Mouse (Mus musculus): ENCODE results near the gene Capn7.

Capn7 gene

DNA sequence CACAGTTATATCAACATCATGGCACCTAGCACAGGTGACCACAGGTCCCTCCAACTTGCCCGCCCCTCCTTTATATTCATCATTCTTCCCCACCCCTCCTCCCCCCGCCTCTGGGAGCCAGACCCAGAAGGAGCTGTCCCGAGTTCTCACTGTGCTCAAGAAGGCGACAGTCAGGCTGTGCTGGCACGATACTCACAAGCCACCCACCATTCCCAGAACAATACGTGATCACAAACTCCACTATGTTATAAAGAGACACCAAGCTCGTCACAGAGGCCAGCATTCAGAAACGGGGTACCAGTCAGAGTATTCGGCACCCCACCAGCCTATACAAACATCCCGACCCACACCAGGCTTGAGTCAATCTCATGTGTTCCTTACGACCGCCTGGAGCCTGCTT lies 60.9 kb downstream of the Capn7 start:
- DNase-seq, result no peak

DNA sequence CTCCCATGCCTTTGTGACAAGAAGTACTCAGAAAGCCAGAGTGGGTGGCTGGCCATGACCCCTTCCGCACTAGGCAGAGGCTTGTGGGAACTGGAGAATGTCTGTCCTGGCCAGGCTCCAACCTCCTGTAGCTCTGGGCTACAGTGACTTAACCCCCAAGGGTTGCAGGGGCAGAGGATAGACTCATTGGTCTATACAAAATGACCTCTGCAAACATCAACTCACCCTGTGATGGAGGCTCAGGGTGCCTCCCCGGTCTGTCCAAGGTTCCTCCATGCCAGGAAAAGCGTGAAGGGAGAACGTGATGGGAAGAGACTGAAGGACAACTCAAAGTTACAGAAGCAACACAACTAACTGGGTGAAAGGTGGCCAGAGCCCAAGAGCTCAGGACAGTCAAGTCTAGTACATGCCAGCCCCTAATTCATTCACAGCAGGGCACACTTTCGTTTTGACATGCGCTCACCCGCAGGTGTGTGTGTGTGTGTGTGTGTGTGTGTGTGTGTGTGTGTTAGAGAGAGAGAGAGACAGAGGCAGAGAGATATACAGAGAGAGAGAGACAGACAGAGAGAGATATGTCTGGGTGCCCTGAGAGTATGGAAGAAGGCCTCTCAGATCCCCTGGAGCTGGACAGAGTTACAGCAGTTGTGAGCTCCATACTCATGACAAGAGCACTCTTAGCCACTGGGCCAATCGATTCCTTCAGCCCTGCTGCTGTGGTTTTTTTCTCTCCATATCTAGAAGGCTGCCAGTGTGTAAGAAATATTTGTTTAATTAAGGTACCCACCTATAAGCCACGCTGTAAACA lies 61.6 kb downstream of the Capn7 start:
- no peak for DNase-seq

DNA sequence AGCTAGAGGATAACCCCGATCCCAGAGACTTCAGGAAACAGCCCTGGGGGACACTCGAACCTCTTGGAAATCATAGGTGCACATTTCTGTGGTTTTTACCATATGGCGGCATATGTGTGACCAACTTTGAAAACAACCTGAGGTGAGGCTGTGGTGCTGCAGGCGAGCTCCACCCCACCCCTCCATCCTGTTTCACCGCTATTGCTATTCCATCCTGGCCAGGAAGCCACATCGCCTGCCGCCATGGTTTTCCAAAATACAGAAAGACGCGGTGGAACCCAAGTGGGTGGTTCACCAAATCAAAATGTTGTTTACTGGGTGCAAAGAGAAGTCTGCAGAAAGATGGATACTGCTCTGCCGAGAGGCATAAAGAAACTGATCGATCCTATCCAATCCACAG lies 62.4 kb downstream of the Capn7 start:
- DNase-seq, result no peak

DNA sequence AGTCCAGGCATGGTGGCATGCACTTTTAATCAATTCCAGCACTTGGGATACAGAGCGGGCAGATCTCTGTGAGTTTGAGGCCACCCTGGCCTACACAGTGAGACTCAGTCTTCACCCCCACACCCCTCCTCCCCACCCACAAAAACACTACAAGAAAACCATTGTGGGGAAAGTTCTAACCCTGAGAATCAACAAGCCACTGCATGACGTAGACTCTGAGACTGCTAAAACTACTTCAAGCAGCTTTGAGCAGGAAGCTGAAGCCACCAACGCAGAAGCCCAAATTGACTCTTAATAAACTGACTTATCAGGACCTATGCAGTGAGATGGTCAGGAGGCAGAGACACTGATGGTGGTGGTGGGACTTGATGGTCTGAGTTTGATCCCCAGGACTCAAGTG lies 62.8 kb downstream of the Capn7 start:
- no peak for DNase-seq

DNA sequence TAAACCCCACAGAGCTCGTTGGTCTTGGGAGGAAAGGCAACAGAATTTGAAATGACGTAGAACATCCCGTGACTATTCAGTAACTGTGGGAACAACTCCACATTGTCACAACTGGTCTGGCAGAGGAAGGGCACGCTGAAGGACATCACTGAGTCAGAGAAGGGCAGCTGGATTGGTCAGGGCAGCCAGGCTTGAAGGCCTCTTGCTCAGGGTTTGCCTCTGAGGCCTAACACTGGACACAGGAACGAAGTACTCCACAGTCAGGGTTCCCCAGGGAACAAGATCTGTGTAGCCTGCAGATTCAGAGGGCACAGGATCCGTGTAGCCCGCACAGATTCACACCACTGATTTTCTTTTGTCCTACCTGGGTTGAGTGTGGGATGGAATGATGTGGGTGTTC lies 63.8 kb downstream of the Capn7 start:
- no peak for DNase-seq

DNA sequence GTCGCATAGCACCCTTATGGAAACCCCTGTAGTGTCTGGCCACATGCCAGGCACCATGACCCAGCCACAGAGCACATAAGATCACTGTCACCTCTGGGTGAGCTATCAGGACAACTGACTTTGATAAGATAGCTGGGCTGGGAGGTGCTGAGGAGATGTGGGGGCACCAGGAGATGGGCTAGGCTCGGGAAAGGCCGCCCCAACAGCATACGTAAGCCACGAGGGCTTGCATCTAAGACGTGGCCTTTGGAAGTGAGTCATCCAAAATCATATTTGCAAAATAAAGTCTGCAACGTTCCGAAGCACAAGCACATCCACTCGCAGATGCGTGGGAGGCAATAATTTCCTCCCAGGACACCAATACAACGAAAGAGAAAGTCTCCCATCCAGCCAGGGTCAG lies 64.5 kb downstream of the Capn7 start:
- DNase-seq, result no peak

DNA sequence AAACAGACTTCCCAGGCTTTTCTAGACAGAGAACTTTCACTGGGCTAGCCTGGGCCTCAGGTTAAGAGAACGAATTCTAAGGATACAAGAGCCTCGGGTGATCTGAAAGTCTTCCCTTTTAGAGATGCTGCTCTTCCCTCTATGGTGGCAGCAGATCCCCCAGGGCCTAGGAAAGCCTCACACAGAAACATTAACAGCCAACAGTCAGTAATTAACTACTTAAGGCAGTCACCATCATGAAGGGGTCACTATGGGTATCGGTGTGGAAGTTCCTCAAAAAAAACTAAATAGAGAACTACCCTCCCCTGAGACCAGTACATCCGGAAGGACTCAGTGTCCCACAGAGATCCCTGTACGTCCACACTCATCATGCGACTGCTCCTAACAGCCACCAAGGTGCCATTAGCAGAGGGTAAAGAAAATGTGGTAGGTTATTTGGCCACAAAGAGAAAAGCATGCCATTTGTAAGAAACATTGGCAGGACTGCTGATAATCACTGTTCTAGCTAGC lies 65.5 kb downstream of the Capn7 start:
- DNase-seq, result no peak

DNA sequence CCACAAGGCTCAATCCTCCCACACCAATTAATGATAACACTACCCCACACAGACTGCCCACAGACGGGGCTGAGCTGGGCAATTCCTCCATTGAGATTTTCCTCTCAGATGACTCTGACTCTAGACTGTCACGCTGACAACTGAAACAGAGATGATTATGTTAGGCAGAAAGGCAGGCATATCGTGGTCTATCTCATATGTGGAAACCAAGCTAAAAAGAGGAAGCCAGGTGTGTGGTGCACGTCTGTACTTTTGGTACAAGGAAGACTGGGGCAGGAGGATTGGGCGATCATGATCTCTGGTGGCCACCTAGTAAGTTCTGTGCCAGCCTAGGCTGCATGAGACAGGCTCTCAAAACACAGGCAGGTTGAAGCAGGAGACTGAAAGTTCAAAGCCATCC lies 66.3 kb downstream of the Capn7 start:
- DNase-seq, result no peak

DNA sequence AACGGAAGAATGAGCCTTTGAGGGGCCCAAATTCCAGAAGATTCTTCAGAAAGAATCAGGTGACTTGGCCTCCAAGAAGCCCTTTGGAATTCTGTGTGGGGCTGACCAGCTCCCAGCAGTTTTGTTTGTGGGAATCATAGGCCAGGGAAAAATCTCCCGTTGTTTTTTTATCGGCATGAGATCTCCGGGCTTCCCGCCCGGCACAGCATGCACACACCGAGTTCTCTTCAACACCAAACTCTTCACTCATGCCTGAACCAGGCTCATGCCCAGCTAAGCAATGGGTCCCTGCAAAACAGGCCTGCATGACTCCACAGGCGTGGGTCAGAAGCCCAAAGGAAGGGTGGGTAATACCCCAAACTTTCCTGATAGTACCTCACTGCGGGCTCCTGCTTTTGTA lies 67.1 kb downstream of the Capn7 start:
- DNase-seq, result no peak

DNA sequence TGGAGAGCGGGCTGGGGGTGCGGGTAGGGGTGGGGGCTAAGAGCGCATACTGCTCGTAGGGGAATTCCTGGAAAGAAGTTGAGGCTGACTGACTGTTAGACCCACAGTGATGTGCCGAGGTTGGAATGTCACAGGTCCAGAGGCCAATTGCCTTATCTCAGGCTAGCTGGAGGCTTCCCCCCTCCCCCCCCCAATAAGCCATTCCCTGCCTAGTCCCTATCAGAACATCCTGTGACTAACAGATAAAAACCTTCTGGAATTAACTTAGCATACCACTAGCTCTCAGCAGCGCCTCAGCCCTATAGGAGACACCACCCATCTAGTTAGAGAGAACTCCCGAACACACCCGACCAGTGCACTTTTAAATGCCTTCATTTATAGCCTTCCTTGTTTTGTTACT lies 67.6 kb downstream of the Capn7 start:
- no peak for DNase-seq

DNA sequence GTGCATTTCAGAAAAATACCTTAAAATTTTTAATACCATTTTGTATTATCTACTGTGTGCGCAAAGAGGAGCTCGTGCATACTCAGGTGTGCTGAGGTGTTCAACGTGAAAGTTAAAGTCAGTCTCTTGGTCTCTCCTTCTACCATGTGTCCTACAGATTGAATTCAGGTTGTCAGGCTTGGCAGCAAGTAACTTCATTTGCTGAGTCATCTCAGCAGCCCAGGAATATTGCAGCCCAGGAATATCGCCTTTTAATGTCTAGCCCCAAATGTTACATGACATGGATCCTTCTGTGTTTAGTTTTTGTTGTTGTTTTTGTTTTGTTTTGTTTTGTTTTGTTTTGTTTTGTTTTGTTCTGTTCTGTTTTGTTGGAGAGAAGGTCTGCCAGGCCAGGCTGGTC lies 68.2 kb downstream of the Capn7 start:
- DNase-seq, result no peak

DNA sequence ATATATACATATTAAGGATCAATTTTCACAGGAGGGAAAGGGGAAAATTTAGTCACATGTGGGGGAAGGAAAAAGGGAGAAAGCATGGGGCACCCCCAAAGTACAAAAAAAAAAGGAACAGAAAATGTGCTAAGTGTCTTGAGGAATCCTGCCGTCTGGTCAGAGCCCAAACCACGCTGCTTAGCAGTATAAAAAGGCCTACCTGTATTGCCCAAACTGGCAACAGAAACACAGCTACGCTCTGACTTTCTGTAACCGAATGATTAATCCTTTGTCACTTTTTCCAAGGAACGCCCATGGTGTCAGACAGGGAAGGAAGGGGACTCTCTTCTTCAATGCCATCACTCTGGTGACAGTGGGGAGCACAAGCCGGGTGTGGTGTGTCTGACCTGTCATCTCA lies 69.2 kb downstream of the Capn7 start:
- DNase-seq, result no peak

DNA sequence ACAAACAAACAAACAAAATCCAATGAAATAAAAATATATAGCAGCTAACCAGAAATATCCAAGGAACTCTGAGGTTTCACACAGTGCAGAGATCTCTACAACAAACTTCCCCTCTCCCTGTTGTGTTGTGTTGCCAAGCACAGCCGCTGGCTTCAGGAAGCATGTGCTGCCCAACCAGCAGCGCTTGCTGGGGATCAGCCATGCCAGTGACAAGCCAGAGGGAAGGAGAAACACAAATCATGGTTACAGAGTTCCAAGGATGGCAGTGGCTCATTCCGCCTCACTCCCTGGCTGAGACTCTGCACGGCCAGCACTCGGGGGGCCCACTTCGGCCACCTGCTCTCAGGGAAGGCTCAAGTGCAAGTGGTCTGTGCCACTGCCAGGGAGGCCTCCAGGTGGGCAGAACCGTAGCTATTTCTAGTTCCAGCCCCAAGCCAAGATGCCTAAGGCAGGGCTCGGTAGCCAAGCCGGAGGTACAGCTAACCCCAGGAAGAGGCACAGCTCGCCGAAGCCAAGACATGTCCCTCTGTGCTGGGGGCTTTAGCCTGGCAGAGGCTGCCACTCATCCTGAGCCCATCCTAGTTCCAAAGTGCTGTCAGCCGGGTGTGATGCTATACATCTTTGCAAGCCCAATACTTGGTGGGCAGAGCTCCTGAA lies 69.8 kb downstream of the Capn7 start:
- no peak for DNase-seq

DNA sequence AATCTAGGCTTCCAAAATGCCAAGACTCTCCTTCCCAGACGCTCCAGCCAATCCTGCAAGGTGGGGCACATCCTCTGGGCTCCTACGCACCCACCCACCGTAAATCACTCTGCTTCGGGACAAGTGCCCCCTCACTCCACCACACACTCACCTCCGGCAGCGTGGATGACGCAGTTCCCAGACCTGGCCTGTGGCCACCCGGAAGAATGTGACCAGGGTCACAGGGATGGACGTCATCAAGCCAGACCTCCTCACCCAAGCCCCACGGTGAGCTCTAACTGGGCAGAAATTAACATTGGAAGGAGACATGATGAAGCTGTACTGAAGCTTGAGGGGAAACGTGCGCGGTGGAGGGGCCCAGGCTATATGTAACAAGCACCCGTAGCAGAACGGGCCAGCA lies 70.8 kb downstream of the Capn7 start:
- DNase-seq, result no peak

DNA sequence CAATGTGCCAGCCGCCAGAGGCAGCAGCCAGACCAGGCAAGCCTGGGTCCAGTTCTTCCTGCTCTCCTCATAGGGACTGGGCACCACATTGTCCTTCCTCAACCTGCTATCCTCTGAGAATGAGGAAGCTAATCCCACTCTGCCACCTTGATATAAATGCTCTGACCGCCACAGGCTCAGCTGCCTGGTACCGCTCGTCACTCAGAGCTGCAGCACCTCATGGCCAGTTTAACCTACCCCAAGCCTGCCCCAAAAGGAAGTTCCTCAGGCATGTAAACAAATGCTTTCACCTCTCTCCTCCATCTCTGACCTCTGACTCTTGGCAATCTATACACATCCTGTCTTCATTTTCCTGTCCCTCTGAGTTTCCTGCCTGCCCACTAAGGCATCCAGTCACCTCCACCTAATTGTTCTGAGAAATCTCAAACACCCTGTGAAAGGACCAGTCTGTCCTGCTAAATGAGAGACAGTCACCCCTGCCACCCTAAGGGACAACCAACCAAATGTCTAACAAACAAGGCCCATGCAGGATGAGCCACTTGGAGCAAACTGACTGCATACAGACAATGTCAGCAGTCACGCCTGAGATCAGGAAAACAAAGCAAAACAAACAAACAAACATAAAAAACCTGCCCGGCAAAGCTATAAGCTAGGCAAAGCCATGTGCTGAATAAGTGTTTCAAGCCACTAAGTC lies 71.6 kb downstream of the Capn7 start:
- DNase-seq, result no peak

DNA sequence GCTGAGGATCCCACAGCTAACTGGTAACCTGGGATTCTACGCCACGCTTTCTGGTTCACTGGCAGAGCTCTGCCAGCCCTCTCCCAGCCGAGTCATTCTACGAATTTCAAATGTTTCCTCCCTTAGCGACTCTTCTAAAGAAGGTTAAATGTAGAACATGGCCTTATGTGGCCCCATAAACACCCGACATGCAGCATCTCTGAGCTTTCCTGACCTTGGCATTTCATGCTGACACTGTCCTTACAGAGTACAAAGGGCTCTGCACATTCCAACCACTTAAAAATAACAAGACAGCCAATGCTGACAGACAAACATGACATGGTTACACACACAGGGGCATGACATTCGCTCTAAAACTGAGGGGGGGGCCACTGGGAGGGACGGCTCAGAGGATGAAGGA lies 72.2 kb downstream of the Capn7 start:
- no peak for DNase-seq

DNA sequence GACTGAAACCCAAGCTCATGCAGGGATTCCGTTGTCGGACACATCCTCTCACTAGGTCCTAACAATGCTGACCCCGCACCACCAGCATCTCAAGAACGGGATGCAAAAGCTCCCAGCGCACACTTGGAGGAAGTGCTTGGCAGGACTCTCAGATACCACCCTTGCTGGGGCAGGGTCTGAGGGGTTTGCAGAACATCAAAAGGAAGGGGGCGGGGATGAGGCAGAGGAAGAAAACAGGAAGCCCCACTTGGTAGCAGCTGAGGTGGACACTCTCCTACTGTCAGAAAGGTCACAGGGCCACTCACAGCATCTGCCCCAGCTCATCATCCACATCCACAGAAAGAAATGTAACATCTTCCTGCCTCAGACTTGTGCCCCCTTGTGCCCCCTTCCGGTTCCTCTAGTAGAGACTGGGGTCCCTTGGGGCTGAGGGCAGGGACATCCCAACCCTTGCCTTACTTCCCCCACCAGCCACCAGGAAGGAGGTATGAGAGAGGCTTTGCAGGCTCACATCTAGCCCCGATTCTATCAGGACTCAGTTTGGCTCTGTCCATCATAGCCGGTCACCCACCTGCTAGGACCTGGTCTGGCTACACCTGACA lies 73.8 kb downstream of the Capn7 start:
- no peak for DNase-seq

DNA sequence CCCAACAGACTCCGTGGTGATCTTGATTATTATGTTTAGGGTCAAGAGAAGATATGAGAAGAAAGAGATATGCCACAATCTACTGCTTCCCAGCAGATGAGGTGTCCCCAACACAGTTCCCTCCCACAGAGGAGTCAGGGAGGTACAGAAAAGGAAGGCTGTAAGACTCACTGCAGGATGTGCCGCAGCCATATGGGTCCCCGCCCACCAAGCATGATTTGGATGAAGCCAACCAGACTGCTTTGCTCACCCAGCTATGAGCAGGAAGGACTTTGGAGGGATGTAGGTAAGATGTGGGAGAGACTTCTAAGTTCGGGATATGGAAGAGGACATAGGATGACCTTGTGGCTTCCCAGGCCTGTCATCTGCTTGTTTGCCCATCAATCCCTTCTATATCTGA lies 74.3 kb downstream of the Capn7 start:
- DNase-seq, result no peak

DNA sequence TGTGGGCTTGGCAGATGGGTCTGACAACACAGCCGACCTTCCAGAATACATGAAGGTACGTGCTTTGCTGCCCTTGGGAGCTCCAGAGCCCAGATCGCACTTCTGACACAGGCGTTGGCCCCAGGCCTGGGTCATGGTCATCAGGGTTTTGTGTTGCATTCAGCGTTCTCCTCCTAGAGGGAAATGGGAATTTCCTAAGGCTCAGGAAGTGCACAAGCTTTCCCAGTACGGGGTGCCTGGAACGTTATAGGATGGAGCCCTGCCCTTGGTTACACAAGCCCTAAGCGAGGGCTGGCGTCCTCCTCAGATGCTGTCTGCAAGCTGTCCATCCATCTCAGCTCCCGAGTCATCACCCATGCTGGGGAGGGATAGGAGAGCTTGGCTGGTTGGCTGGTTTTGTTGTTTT lies 76.2 kb downstream of the Capn7 start:
- DNase-seq, result no peak

DNA sequence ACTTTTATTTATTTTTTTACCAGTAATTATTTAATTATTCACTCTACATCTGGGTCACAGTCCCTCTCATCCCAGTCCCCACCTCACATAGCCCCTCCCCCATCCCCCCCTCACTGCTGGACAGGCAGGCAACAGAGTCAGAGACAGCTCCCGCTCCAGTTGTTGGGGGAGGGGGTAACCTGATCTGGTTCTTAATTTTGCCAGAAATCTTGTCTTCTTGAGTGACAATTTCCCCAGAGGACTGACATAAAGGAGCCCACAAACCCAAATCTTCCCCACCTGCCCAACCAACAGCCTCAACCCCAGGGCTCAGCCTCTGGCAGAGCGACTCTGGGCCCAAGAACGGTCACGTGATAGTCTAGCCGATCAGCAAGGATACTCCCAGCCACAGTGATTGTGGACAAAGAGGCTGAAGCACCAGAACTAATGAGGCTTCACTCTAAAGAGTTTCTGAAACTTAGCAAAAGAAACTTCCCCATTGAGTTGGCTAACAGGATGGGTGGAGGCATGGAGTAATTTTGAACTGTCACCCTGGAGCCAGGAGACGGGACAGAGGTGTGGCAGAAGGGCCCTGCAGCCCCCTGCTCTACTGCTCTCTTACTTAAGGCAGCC lies 77.1 kb downstream of the Capn7 start:
- no peak for DNase-seq

DNA sequence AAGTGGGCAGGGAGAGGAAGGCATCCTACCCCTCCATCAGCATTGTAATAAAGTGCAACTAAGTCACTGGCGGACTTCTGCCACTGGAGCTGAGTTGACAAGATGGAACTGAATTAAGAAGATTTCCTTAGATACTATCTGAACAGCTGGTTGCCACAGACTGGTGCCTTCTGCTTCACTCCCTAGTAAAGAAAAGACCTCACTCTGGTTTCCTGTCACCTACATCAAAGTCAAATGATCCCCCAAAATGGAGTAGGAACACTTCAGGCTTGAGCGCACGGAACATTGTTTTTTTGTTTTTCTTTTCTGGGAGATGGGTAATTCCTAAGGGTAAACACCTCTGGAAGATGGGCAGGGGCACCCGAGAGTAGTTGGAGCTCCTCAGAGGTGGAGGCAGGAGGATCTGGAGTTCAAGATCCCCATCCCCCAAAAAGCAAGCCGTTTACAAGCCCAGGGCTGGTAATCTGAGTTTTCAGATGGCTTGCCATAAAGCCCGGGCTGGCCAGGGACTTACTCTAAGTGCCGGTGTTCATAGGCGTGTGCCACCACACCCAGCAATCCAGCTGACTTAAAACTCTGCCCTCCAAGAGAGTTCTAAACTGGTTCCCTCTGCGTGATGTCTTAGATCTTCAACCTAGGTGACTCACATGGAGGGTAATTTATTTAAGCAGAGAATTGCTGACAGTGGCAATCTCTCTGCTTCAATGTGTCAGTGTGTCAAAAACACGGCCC lies 78.0 kb downstream of the Capn7 start:
- no peak for DNase-seq

DNA sequence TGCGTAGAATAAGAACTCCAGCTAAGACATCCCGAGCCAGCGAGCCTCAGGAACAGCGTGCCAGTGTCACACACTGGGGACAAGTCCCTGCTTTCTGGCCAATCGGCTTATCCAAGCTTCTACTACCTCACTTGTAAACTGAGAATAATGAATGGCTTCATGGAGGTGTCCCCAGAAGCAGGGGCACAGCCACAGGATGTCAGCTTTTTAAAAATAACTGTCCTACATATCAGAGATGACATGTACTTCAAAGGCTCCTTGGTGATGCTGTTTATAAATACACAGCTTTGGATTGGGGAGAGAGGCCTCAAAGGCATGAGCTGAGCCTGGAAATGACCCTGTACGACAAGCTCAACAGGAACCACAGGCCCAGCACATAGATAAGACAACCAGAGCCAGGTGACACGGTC lies 78.5 kb downstream of the Capn7 start:
- DNase-seq, result no peak
